Mouse (Mus musculus) small intestine, adult 2 months (tissue): ENCODE measurements at regions not wholly inside any gene's neighbourhood (a gene's known extent, or its start where the extent isn't known, plus 50 kb on each side); places are given as distances from the start of the nearest gene placed in this dataset.

Experiments used
- CTCF ChIP-seq: fragments of 200-500 bp; IDR thresholded peaks from 2 replicates; pipeline ENCODE4 v1.5.1; 2012; ENCODE audit warnings: low read depth, mild to moderate bottlenecking, control low read depth, inconsistent platforms, low read length, moderate library complexity, mixed read lengths; ENCODE audit not compliant: insufficient replicate concordance, insufficient read length; ENCODE audit errors: extremely low read depth
- POLR2A ChIP-seq: fragments of 200-500 bp; IDR thresholded peaks from 2 replicates; pipeline ENCODE4 v1.6.1; 2012; ENCODE audit warnings: low read depth, mild to moderate bottlenecking, control low read depth, inconsistent platforms, low read length, moderate library complexity

DNA sequence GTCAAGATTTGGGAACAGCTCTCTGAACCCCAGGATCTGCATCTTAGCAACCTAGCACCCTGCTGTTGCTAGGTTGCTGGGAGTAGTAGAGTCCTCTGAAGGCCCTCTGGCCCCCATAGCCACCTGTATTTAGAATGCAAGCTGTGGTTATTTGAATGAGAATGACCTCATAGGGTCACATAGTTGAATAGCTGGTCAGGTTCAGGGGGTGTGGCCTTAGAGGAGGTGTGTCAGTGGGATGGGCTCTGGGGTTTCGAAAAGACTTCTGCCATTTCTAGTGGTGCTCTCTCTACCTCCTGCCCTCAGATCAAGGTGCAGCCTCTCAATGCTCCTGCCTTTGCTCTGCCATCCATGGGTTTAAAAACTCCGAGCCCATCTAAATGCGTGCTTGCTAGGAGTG lies 477.8 kb downstream of the Tshz3 start:
- TF ChIP-seq CTCF (no peak), POLR2A (no peak)
